Mouse (Mus musculus) hindbrain, embryonic 16.5 days (tissue): ENCODE data around the gene T2. TPM values are rescaled to one million over a fixed set of nuclear protein-coding genes. Genes with fewer than 3 reads are reported as not detected.

Source experiments
- ATAC-seq: fragments of 200-750 bp; cut with Nextera tagmentation; 2 replicates; pipeline ENCODE4 v1.8.0; 2017; ENCODE audit warnings: moderate TSS enrichment, moderate library complexity
- H3K27ac ChIP-seq: fragments of 300-500 bp; sonication (generic); 2 replicates; pipeline ENCODE4 v1.5.1; 2014; ENCODE audit warnings: low read depth, mild to moderate bottlenecking, control low read depth, low read length, moderate library complexity
- H3K27me3 ChIP-seq: fragments of 300-500 bp; sonication (generic); replicated peaks from 2 replicates; pipeline ENCODE4 v1.6.1; 2014; ENCODE audit warnings: low read length; ENCODE audit not compliant: control insufficient read depth, insufficient read depth
- H3K36me3 ChIP-seq: fragments of 300-500 bp; sonication (generic); 2 replicates; pipeline ENCODE4 v1.6.1; 2014; ENCODE audit warnings: mild to moderate bottlenecking, low read length, moderate library complexity, mixed read lengths; ENCODE audit not compliant: control insufficient read depth, insufficient read depth
- H3K4me1 ChIP-seq: fragments of 300-500 bp; sonication (generic); 2 replicates; pipeline ENCODE4 v1.6.1; 2014; ENCODE audit warnings: low read depth, low read length; ENCODE audit not compliant: control insufficient read depth, insufficient read depth
- H3K4me2 ChIP-seq: fragments of 300-500 bp; sonication (generic); 2 replicates; pipeline ENCODE4 v1.6.1; 2014; ENCODE audit warnings: mild to moderate bottlenecking, low read length, control low read depth, moderate library complexity
- H3K4me3 ChIP-seq: fragments of 300-500 bp; sonication (generic); 2 replicates; pipeline ENCODE4 v1.5.1; 2014; ENCODE audit warnings: mild to moderate bottlenecking, low read length, control low read depth, moderate library complexity
- H3K9ac ChIP-seq: fragments of 300-500 bp; sonication (generic); 2 replicates; pipeline ENCODE4 v1.6.1; 2014; ENCODE audit warnings: low read depth, mild to moderate bottlenecking, control low read depth, low read length, moderate library complexity
- H3K9me3 ChIP-seq: fragments of 300-500 bp; sonication (generic); 2 replicates; pipeline ENCODE4 v1.6.1; 2014; ENCODE audit warnings: mild to moderate bottlenecking, low read length, moderate library complexity; ENCODE audit not compliant: control insufficient read depth
- WGBS: fragments of 180-500 bp; shearing (Covaris S2); extraction: QIAGEN DNeasy Blood & Tissue Kit; methylation state at CpG from one replicate; pipeline ENCODE4 v1.1.7; 2014; 5-methylcytosine and 5-hydroxymethylcytosine counted together
- polyA plus RNA-seq: library from polyadenylated mRNA; unstranded; fragments of >200 nt; fragmentation: Nextera tagmentation; extraction: Ambion mirVana; gene quantifications from 2 replicates; pipeline ENCODE4 v1.2.1, GENCODE M21; 2015

Gene T2
- polyA plus RNA-seq, 1 experiment from 2014 or later, result 0.99 TPM

DNA sequence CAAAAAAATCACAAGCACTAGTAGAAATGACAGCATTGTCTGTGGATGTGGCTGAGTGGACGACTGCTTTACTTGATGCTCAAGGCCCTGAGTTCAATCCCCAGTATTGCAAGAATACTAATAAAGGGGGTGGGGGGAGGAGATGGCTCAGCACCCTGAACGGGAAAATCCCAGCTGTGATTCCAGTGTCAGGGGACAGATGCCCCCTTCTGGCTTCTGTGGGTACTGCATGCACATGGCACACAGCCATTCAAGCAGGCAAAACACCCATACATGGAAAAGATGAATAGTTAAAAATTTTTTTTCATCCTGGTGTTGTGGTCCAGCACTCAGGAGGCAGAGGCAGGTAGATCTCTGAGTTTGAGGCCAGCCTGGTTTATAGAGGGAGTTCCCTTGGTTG lies 67.5 kb downstream of the T2 start:
- no peak overlapping the region for H3K4me3 ChIP-seq
- peaks cover 7% of the 10 kb centered on the region for H3K27me3 ChIP-seq
- no peak overlapping the region for H3K27ac ChIP-seq
- WGBS, result 44% methylated on average over 2 of the region's 2 CpGs
- H3K9me3 ChIP-seq, result no peaks in the 10 kb centered on the region
- H3K36me3 ChIP-seq, result no peaks in the 10 kb centered on the region
- H3K9ac ChIP-seq, result no peak overlapping the region
- H3K4me2 ChIP-seq, result no peak overlapping the region
- H3K4me1 ChIP-seq, result no peaks in the 10 kb centered on the region
- ATAC-seq, result no peak

DNA sequence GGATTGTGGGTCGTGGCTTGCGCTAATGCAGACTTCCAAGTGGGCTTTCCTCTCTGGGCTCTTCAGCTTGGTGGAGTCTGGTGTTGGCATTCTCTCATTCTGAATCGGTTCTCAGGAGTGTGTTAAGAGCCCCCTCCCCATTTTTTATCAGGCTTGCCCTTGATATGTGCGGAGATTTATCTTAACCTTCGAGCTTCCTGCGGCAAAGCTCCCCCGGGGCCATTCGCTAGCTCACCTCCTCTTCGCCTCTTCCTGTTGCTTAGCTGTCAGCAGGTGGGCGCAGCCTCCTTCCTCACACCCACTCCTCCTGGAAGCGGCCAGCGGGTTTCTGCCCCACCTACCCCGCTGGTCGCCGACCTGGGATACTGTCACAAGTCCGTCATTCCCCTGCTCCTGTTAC lies 73.6 kb downstream of the T2 start:
- Histone ChIP-seq H3K27me3 (peaks cover 62% of the 10 kb centered on the region), H3K4me1 (peaks cover 18% of the 10 kb centered on the region), H3K9ac (no peak overlapping the region), H3K36me3 (no peaks in the 10 kb centered on the region), H3K4me3 (0 out of 2 replicates have a peak overlapping the region, but pooled peaks have one; percentile 3), H3K4me2 (no peak overlapping the region), H3K9me3 (no peaks in the 10 kb centered on the region), H3K27ac (no peak overlapping the region)
- ATAC-seq, result no peak
- WGBS, result 2% methylated on average over 16 of the region's 16 CpGs

DNA sequence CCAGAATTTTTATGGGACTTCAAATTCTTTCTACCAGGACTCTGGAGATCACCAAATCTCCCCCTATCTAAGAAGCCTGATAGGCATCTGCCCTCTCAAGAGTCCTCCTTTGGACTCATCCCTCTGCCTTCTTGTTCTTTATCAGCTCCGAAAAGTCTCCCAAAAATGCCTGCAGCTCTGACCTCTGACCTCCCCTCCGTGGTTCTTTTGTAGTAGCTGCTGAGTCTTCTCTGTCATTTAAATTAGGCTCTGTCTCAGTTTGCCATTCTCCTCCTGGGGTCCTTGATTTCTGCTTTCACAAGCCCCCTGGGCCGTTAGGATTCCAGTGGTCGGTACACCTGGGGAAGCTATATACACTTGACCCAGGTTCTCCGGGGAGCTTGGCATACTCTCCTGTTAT lies 74.1 kb downstream of the T2 start:
- no peak for ATAC-seq
- H3K27ac ChIP-seq, result no peak overlapping the region
- H3K27me3 ChIP-seq, result peaks cover 65% of the 10 kb centered on the region
- H3K4me2 ChIP-seq, result no peak overlapping the region
- H3K36me3 ChIP-seq, result no peaks in the 10 kb centered on the region
- no peaks in the 10 kb centered on the region for H3K9me3 ChIP-seq
- WGBS, result under 1% methylated on average over 5 of the region's 5 CpGs
- no peak overlapping the region for H3K4me3 ChIP-seq
- H3K9ac ChIP-seq, result no peak overlapping the region
- H3K4me1 ChIP-seq, result peaks cover 19% of the 10 kb centered on the region

DNA sequence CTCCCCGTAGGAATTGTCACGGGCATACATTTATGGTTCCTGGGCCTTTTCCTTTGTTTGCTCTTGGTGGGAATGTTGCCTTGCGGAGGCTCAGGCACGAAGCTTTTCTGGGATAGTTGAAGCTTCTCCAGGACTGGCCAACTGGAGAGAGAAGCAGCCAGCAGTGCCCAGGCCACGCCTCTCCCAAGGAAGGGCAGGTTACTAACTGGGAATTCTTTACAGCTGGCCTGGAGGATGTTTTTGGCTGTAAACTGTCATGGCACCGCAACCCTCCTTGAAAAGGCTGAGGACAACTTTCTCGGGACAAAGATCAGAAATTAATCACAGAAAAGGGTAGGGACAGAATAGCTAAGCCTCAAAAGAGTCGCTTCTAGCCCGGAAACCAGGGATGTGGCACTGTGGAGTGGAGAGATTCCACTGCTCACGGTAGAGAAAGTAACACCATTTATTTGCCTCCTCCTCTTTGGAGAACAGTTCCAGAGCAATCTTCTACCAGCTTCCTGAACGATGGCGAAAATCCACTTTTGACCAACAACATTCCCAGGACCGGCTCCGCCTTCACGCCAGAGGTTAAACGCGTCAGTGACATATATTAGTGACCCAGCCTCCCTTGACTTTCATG lies 76.5 kb downstream of the T2 start:
- H3K27me3 ChIP-seq, result peaks cover 82% of the 10 kb centered on the region
- no peaks in the 10 kb centered on the region for H3K9me3 ChIP-seq
- H3K4me2 ChIP-seq, result no peak overlapping the region
- no peak overlapping the region for H3K4me3 ChIP-seq
- no peaks in the 10 kb centered on the region for H3K36me3 ChIP-seq
- 2% methylated on average over 17 of the region's 17 CpGs for WGBS
- no peak overlapping the region for H3K9ac ChIP-seq
- peaks cover 19% of the 10 kb centered on the region for H3K4me1 ChIP-seq
- no peak for ATAC-seq
- no peak overlapping the region for H3K27ac ChIP-seq

DNA sequence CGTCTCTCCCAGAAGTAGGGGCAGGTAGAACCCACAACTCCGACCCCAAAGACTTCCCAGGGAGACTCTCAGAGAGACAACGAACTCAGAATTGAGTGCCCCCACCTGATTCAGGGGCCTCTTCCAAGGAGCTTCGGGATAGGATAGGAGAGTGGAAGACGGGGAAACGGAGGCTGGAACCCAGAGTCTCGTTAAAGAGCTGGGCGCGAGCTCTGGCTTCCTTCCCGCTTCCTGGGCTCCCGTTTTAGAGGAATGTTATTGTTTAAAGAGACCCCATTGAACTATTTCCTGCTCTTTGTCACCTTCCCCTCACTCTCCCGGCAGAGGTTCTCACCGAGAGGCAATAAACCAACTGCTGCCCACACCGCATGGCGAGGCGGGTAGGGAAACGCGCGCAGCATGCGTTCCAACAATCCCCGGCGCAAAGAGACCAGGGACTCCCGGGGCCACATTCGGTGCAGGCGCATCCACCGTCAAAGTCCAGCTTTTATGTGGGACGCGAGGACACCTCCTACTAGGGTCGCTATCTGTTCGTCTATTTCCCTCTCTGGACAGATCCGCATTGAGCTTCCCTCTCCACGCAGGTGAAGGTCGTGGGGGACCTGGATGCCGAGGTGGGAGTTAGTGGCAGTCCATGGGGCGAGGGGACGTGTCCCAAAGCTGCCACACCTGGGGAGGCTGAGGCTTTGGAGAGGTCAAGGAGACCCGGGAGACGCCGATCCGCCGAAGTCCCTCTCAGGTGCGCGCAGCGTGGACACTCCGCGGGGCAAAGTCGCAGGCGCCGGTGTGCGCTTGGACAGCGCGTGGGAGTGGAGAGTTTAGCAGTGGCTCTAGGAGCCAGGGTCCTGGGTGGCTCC lies 77.6 kb downstream of the T2 start:
- WGBS, result 2% methylated on average over 52 of the region's 52 CpGs
- Histone ChIP-seq H3K4me1 (peaks cover 19% of the 10 kb centered on the region), H3K4me3 (peak overlapping the region; percentile 28), H3K4me2 (peak overlapping the region; percentile 50), H3K27ac (no peak overlapping the region), H3K36me3 (no peaks in the 10 kb centered on the region), H3K9ac (no peak overlapping the region; the same call in 1 of the 2 replicates), H3K27me3 (peaks cover 85% of the 10 kb centered on the region), H3K9me3 (no peaks in the 10 kb centered on the region)
- no peak for ATAC-seq

DNA sequence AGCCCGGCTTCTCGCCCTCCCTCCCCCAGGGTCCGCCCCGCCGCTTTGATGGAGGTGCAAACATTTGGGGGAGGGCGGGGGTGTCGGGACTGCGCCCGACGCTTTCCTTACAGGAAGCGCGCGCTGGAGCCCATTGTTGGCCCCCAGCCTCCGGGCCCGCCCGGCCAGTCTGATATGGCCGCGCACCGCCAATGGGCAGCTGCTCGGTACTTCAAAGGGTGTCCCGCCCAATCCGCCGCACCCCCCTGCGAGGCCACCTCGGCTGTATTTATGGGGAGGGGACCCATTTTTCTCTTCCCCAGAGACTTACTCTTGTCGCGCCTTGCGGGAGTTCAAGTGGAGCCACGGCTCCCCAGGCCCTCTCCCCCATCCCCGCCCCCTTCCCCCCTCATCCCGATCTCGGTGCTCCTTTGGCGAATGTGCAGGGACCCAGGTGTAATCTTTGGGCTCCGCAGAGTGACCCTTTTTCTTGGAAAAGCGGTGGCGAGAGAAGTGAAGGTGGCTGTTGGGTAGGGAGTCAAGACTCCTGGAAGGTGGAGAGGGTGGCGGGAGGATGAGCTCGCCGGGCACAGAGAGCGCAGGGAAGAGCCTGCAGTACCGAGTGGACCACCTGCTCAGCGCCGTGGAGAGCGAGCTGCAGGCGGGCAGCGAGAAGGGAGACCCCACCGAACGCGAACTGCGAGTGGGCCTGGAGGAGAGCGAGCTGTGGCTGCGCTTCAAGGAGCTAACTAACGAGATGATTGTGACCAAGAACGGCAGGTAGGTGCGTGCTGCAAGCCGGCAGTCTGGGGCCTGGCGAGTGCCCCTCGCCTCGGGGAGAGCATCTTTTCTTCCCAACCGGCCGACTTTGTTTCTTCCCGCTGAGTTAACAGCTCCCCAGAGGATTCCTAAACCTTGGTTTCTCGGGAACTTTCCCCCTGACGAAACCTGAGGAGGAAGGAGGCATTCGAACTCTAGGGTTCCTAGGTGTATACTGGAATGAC lies 78.5 kb downstream of the T2 start, which contains the start of gene T:
TSS of gene T (plus strand) at position 446 of the 983 bp plus-strand sequence.
- H3K4me2 ChIP-seq, result peak within 1 kb of the TSS; percentile 50
- under 1% methylated on average over 62 of the region's 65 CpGs for WGBS
- H3K4me3 ChIP-seq, result peak within 1 kb of the TSS; percentile 28
- H3K4me1 ChIP-seq, result peaks cover 19% of the 10 kb centered on the region
- no peak within 1 kb of the TSS; the same call in 1 of the 2 replicates for H3K9ac ChIP-seq
- no peak for ATAC-seq
- H3K9me3 ChIP-seq, result no peaks in the 10 kb centered on the region
- no peaks in the 10 kb centered on the region for H3K36me3 ChIP-seq
- H3K27ac ChIP-seq, result no peak within 1 kb of the TSS
- peaks cover 86% of the 10 kb centered on the region for H3K27me3 ChIP-seq

DNA sequence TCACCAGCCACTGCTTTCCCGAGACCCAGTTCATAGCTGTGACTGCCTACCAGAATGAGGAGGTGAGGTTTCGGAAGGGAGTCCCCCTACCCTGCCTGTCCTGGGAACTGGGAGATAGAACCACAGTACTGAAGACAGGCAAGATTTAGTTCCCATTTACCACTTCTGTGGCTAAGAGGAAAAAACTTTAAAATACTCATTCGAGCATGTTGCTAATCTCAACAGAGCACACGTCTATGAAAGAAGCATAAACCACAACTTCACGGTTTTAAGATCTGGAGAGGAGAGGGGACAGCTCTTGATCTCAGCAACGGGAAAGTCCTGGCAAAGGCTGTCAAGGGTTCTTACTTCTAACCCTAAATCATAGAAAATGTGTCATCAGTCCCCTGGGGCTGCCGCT lies 80.4 kb downstream of the T2 start:
- WGBS, result 23% methylated on average over 7 of the region's 7 CpGs
- Histone ChIP-seq H3K36me3 (no peaks in the 10 kb centered on the region), H3K4me1 (peaks cover 15% of the 10 kb centered on the region), H3K9ac (no peak overlapping the region), H3K4me2 (no peak overlapping the region), H3K4me3 (no peak overlapping the region), H3K27ac (no peak overlapping the region), H3K27me3 (peaks cover 72% of the 10 kb centered on the region), H3K9me3 (no peaks in the 10 kb centered on the region)
- no peak for ATAC-seq

DNA sequence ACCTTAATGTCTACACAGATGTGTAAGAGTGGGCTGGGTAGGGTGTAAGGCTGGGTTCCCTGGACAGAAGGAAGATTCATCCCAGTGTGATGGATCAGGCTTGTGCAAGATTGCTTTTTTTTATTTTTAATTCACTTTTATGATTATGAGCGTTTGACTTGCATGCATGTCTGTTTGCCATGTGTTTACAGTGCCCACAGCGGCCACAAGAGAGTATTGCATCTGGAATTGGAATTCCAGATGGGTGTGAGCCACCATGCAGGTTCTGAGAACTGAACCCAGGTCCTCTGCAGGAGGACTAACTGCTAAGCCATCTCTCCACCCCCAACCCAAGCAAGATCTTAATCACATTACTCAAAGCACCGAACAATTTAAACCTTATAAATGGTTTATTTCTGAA lies 88.3 kb downstream of the T2 start:
- Histone ChIP-seq H3K4me1 (no peaks in the 10 kb centered on the region), H3K9me3 (no peaks in the 10 kb centered on the region), H3K4me3 (no peak overlapping the region), H3K36me3 (no peaks in the 10 kb centered on the region), H3K27ac (no peak overlapping the region), H3K27me3 (peaks cover 4% of the 10 kb centered on the region), H3K4me2 (no peak overlapping the region), H3K9ac (no peak overlapping the region)
- ATAC-seq, result no peak
- 54% methylated on average over 3 of the region's 3 CpGs for WGBS
